Mouse (Mus musculus) limb, embryonic 13.5 days (tissue): ENCODE measurements at regions not wholly inside any gene's neighbourhood (a gene's known extent, or its start where the extent isn't known, plus 50 kb on each side); places are given as distances from the start of the nearest gene placed in this dataset.

Experiments
- ATAC-seq: fragments of 200-750 bp; cut with Nextera tagmentation; 2 replicates; pipeline ENCODE4 v1.8.0; 2017; ENCODE audit warnings: low read depth, moderate number of reproducible peaks, moderate TSS enrichment; ENCODE audit not compliant: low FRiP score
- H3K27ac ChIP-seq: fragments of 300-500 bp; sonication (generic); 2 replicates; pipeline ENCODE4 v1.5.1; 2015; ENCODE audit warnings: inconsistent platforms, mild to moderate bottlenecking, moderate library complexity
- H3K27me3 ChIP-seq: fragments of 300-500 bp; sonication (generic); 2 replicates; pipeline ENCODE4 v1.6.1; 2015; ENCODE audit warnings: mild to moderate bottlenecking, inconsistent platforms
- H3K36me3 ChIP-seq: fragments of 300-500 bp; sonication (generic); 2 replicates; pipeline ENCODE4 v1.6.1; 2015; ENCODE audit warnings: inconsistent platforms, mild to moderate bottlenecking, moderate library complexity
- H3K4me1 ChIP-seq: fragments of 300-500 bp; sonication (generic); 2 replicates; pipeline ENCODE4 v1.6.1; 2015; ENCODE audit warnings: inconsistent platforms
- H3K4me2 ChIP-seq: fragments of 300-500 bp; sonication (generic); replicated peaks from 2 replicates; pipeline ENCODE4 v1.6.1; 2015; ENCODE audit warnings: inconsistent platforms, mild to moderate bottlenecking, moderate library complexity
- H3K4me3 ChIP-seq: fragments of 300-500 bp; sonication (generic); 2 replicates; pipeline ENCODE4 v1.5.1; 2015; ENCODE audit warnings: moderate library complexity, mild to moderate bottlenecking, inconsistent platforms
- H3K9ac ChIP-seq: fragments of 300-500 bp; sonication (generic); 2 replicates; pipeline ENCODE4 v1.6.1; 2015; ENCODE audit warnings: mild to moderate bottlenecking, inconsistent platforms
- H3K9me3 ChIP-seq: fragments of 300-500 bp; sonication (generic); 2 replicates; pipeline ENCODE4 v1.6.1; 2016; ENCODE audit warnings: inconsistent platforms
- WGBS: fragments of 180-500 bp; shearing (Covaris S2); methylation state at CpG from one replicate; pipeline ENCODE4 v1.1.7; 2015; 5-methylcytosine and 5-hydroxymethylcytosine counted together

GRCm38 (mm10) chr14:67149961-67150471, 1141.0 kb upstream of the Gulo start:
- peaks cover 7% of the 10 kb centered on the region for H3K4me1 ChIP-seq
- H3K36me3 ChIP-seq, result no peaks in the 10 kb centered on the region
- H3K9ac ChIP-seq, result no peak overlapping the region
- H3K4me2 ChIP-seq, result no peak overlapping the region
- H3K4me3 ChIP-seq, result no peak overlapping the region
- ATAC-seq, result no peak
- no peaks in the 10 kb centered on the region for H3K9me3 ChIP-seq
- H3K27me3 ChIP-seq, result no peaks in the 10 kb centered on the region
- no peak overlapping the region for H3K27ac ChIP-seq
- WGBS, result 43% methylated on average over 7 of the region's 7 CpGs

GRCm38 (mm10) chr14:67149091-67149490, 1140.1 kb upstream of the Gulo start:
- 66% methylated on average over 8 of the region's 8 CpGs for WGBS
- H3K9ac ChIP-seq, result no peak overlapping the region
- ATAC-seq, result no peak
- H3K9me3 ChIP-seq, result no peaks in the 10 kb centered on the region
- no peak overlapping the region for H3K4me3 ChIP-seq
- H3K4me2 ChIP-seq, result no peak overlapping the region
- no peak overlapping the region for H3K27ac ChIP-seq
- no peaks in the 10 kb centered on the region for H3K27me3 ChIP-seq
- H3K36me3 ChIP-seq, result no peaks in the 10 kb centered on the region
- peaks cover 16% of the 10 kb centered on the region for H3K4me1 ChIP-seq

- H3K9ac ChIP-seq, result no peak overlapping the region
- H3K4me3 ChIP-seq, result no peak overlapping the region
- H3K36me3 ChIP-seq, result no peaks in the 10 kb centered on the region
- 66% methylated on average over 12 of the region's 12 CpGs for WGBS
- peaks cover 40% of the 10 kb centered on the region for H3K4me1 ChIP-seq
- no peaks in the 10 kb centered on the region for H3K27me3 ChIP-seq
- H3K9me3 ChIP-seq, result no peaks in the 10 kb centered on the region
- ATAC-seq, result no peak
- no peak overlapping the region for H3K27ac ChIP-seq
- H3K4me2 ChIP-seq, result no peak overlapping the region
Measured at GRCm38 (mm10) chr14:67146602-67147001, 1137.6 kb upstream of the Gulo start.

- no peaks in the 10 kb centered on the region for H3K36me3 ChIP-seq
- H3K27me3 ChIP-seq, result no peaks in the 10 kb centered on the region
- H3K4me2 ChIP-seq, result no peak overlapping the region
- no peak overlapping the region for H3K27ac ChIP-seq
- no peak overlapping the region for H3K9ac ChIP-seq
- no peak for ATAC-seq
- H3K4me1 ChIP-seq, result peaks cover 46% of the 10 kb centered on the region
- 93% methylated on average over 6 of the region's 6 CpGs for WGBS
- H3K4me3 ChIP-seq, result no peak overlapping the region
- no peaks in the 10 kb centered on the region for H3K9me3 ChIP-seq
Measured at GRCm38 (mm10) chr14:67145046-67145445, 1136.0 kb upstream of the Gulo start.

- Histone ChIP-seq H3K9me3 (no peaks in the 10 kb centered on the region), H3K36me3 (no peaks in the 10 kb centered on the region), H3K27ac (no peak overlapping the region), H3K9ac (no peak overlapping the region), H3K4me3 (no peak overlapping the region), H3K4me2 (no peak overlapping the region), H3K4me1 (peaks cover 48% of the 10 kb centered on the region), H3K27me3 (no peaks in the 10 kb centered on the region)
- 61% methylated on average over 4 of the region's 4 CpGs for WGBS
- no peak for ATAC-seq
Measured at GRCm38 (mm10) chr14:67144461-67144985, 1135.5 kb upstream of the Gulo start.

GRCm38 (mm10) chr14:67143826-67144225, 1134.8 kb upstream of the Gulo start:
- Histone ChIP-seq H3K9ac (no peak overlapping the region), H3K4me2 (no peak overlapping the region), H3K4me3 (no peak overlapping the region), H3K4me1 (peaks cover 44% of the 10 kb centered on the region), H3K9me3 (no peaks in the 10 kb centered on the region), H3K27me3 (no peaks in the 10 kb centered on the region), H3K27ac (0 out of 2 replicates have a peak overlapping the region, but pooled peaks have one; percentile 33), H3K36me3 (no peaks in the 10 kb centered on the region)
- ATAC-seq, result no peak
- WGBS, result 68% methylated on average over 6 of the region's 6 CpGs

- Histone ChIP-seq H3K4me3 (no peak overlapping the region), H3K36me3 (no peaks in the 10 kb centered on the region), H3K27ac (no peak overlapping the region; the same call in 1 of the 2 replicates), H3K4me1 (peaks cover 44% of the 10 kb centered on the region), H3K4me2 (no peak overlapping the region; the same call in 1 of the 2 replicates), H3K9me3 (no peaks in the 10 kb centered on the region), H3K27me3 (no peaks in the 10 kb centered on the region), H3K9ac (no peak overlapping the region)
- WGBS, result 72% methylated on average over 6 of the region's 6 CpGs
- 0 out of 2 replicates have a peak, but pooled peaks have one; percentile 30 for ATAC-seq
Measured at GRCm38 (mm10) chr14:67142556-67143250, 1133.7 kb upstream of the Gulo start.

- Histone ChIP-seq H3K4me1 (peaks cover 44% of the 10 kb centered on the region), H3K9ac (0 out of 2 replicates have a peak overlapping the region, but pooled peaks have one; percentile 19), H3K4me2 (peak overlapping the region; percentile 45), H3K36me3 (no peaks in the 10 kb centered on the region), H3K27ac (peak overlapping the region; percentile 48), H3K4me3 (no peak overlapping the region), H3K27me3 (no peaks in the 10 kb centered on the region), H3K9me3 (no peaks in the 10 kb centered on the region)
- ATAC-seq, result peak; percentile 34; the same call in 1 of the 2 replicates
- WGBS, result 16% methylated on average over 15 of the region's 15 CpGs
Measured at GRCm38 (mm10) chr14:67141581-67142441, 1132.8 kb upstream of the Gulo start.

- Histone ChIP-seq H3K36me3 (no peaks in the 10 kb centered on the region), H3K27me3 (no peaks in the 10 kb centered on the region)
- ATAC-seq, result no peak
Measured at GRCm38 (mm10) chr14:67141151-67141550, 1132.1 kb upstream of the Gulo start.

GRCm38 (mm10) chr14:67139674-67140073, 1130.7 kb upstream of the Gulo start:
- ATAC-seq, result no peak
- no peaks in the 10 kb centered on the region for H3K9me3 ChIP-seq
- H3K4me1 ChIP-seq, result peaks cover 60% of the 10 kb centered on the region
- H3K27me3 ChIP-seq, result no peaks in the 10 kb centered on the region
- no peaks in the 10 kb centered on the region for H3K36me3 ChIP-seq
- no peak overlapping the region for H3K4me2 ChIP-seq
- H3K27ac ChIP-seq, result no peak overlapping the region
- no peak overlapping the region for H3K4me3 ChIP-seq
- no peak overlapping the region for H3K9ac ChIP-seq

More at GRCm38 (mm10) chr14:67141151-67141550, 1132.1 kb upstream of the Gulo start:
- Histone ChIP-seq H3K4me1 (peaks cover 50% of the 10 kb centered on the region), H3K27ac (no peak overlapping the region), H3K4me3 (no peak overlapping the region), H3K9ac (no peak overlapping the region), H3K4me2 (peak overlapping the region; percentile 45; the same call in 1 of the 2 replicates), H3K9me3 (no peaks in the 10 kb centered on the region)
- WGBS, result 64% methylated on average over 7 of the region's 7 CpGs

- Histone ChIP-seq H3K9me3 (no peaks in the 10 kb centered on the region), H3K4me2 (no peak overlapping the region), H3K36me3 (no peaks in the 10 kb centered on the region), H3K9ac (no peak overlapping the region), H3K4me3 (no peak overlapping the region), H3K27ac (no peak overlapping the region), H3K4me1 (peaks cover 60% of the 10 kb centered on the region), H3K27me3 (no peaks in the 10 kb centered on the region)
- no peak for ATAC-seq
- WGBS, result 58% methylated on average over 5 of the region's 5 CpGs
Measured at GRCm38 (mm10) chr14:67139152-67139551, 1130.1 kb upstream of the Gulo start.

GRCm38 (mm10) chr14:67136141-67136498, 1127.1 kb upstream of the Gulo start:
- no peaks in the 10 kb centered on the region for H3K9me3 ChIP-seq
- no peak for ATAC-seq
- WGBS, result 12% methylated on average over 1 of the region's 2 CpGs

More at GRCm38 (mm10) chr14:67136141-67136498, 1127.1 kb upstream of the Gulo start:
- peak overlapping the region; percentile 85 for H3K27ac ChIP-seq
- no peak overlapping the region for H3K9ac ChIP-seq
- H3K27me3 ChIP-seq, result no peaks in the 10 kb centered on the region
- peaks cover 44% of the 10 kb centered on the region for H3K4me1 ChIP-seq
- H3K4me3 ChIP-seq, result no peak overlapping the region
- no peaks in the 10 kb centered on the region for H3K36me3 ChIP-seq
- peak overlapping the region; percentile 48; the same call in 1 of the 2 replicates for H3K4me2 ChIP-seq
